Mouse (Mus musculus) kidney, adult 2 months (tissue): ENCODE results near the gene Ptges2.

Experiments used
- CTCF ChIP-seq: fragments of 200-500 bp; conservative IDR thresholded peaks from 2 replicates; pipeline ENCODE4 v1.5.1; 2011; ENCODE audit warnings: low read depth, mild to moderate bottlenecking, control low read depth, low read length, moderate library complexity, mixed read lengths; ENCODE audit not compliant: insufficient read depth, insufficient read length
- POLR2A ChIP-seq: fragments of 200-500 bp; IDR thresholded peaks from one replicate; pipeline ENCODE4 v1.6.1; 2011; ENCODE audit warnings: low read depth, low read length, control low read depth

- TF ChIP-seq CTCF, result no peak
- TF ChIP-seq POLR2A, result no peak
These were observed 31.6 kb upstream of the Ptges2 start for GRCm38 (mm10) chr2:32364121-32364520.
